Mouse (Mus musculus) testis, postnatal 10 days (tissue): ENCODE data around the gene Olfr809.

ENCODE experiments used
- DNase-seq: peaks from one replicate; pipeline ENCODE4 v3.0.0; 2021; ENCODE audit warnings: low spot score

Gene Olfr809

GRCm38 (mm10) chr10:129774338-129774737, at the start of gene Olfr809:
TSS of gene Olfr809 (plus strand) at chr10:129774638.
- no peak for DNase-seq

- no peak for DNase-seq
Observed at GRCm38 (mm10) chr10:129729275-129729674, 45.2 kb upstream of the Olfr809 start, which contains the start of gene Olfr805. TSS of gene Olfr805 (minus strand) at chr10:129729375.

- DNase-seq, result no peak
Observed at GRCm38 (mm10) chr10:129741821-129742220, 32.6 kb upstream of the Olfr809 start, which contains the start of gene Olfr806. TSS of gene Olfr806 (minus strand) at chr10:129741921.

GRCm38 (mm10) chr10:129757693-129758092, 16.7 kb upstream of the Olfr809 start, which contains the start of gene Olfr807:
TSS of gene Olfr807 (minus strand) at chr10:129757793.
- no peak for DNase-seq

- no peak for DNase-seq
Observed at GRCm38 (mm10) chr10:129765182-129765581, 9.3 kb upstream of the Olfr809 start, which contains the start of gene Olfr808. TSS of gene Olfr808 (plus strand) at chr10:129765482.

- DNase-seq, result no peak
Observed at GRCm38 (mm10) chr10:129778123-129778522, 3.7 kb downstream of the Olfr809 start.

GRCm38 (mm10) chr10:129794817-129795216, 20.4 kb downstream of the Olfr809 start, which contains the start of gene Olfr810:
TSS of gene Olfr810 (minus strand) at chr10:129794917.
- DNase-seq, result no peak

- DNase-seq, result no peak
Observed at GRCm38 (mm10) chr10:129804296-129804695, 29.9 kb downstream of the Olfr809 start, which contains the start of gene Olfr811. TSS of gene Olfr811 (minus strand) at chr10:129804396.
